Mouse (Mus musculus) T-helper 17 cell (primary cell): ENCODE data around the gene St3gal6.

ENCODE experiments used
- in situ Hi-C, 2 experiments: fragments of 300-600 bp; cut with MboI, MseI; formaldehyde crosslinking; loops; 1 replicate in 1 of 2; 2 replicates in 1 of 2; pipeline ENCODE4 v1.15.1; 2025; ENCODE audit warnings: high pct_unique_total_duplicates in 2 of 2

Gene St3gal6

DNA sequence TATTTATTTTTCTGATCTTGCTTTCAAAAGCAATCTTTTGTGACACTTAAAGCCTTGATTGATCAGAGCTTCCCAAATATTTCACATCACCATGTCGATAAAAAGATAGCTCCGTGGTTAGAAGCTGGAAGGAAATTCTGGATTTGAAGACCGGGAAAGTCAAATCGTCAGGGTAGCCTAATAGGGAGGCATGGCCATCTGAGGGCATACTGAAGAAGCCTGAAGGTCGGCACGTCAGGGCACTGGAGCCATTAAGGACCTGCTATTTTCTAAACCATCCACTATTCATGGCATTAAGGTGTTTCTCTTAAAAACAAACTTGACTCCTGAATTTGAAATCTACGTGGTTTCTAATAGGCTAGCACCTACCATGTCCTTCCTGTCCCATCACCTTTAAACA, 2.1 kb downstream of the St3gal6 start:
- in situ Hi-C loops = loop anchor here in 1 of 2 experiments (5.0 kb wide), 1 partner anchor 50 kb away; no protein-coding TSS in a partner anchor

DNA sequence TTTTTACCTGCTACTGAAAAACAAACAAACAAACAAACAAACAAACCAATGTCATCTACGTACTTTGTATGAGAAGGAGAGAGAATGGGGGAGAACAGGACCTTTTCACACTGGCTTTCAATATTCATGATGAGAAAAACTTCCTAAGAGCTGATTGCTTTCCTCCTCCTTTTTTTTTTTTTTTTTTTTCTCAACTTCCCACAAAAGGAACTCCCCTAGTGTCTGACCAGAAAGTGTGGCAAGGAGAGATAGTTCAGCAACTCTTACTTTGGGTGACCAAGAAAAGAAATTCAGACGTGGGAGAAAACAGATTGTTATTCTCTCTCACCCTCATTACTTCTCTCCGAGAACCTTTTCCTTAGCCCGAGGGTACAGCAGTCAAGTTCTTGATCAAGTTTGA, 2.9 kb downstream of the St3gal6 start:
- in situ Hi-C loops = loop anchor here in 1 of 2 experiments (5.0 kb wide), 1 partner anchor 49 kb away; no protein-coding TSS in a partner anchor

DNA sequence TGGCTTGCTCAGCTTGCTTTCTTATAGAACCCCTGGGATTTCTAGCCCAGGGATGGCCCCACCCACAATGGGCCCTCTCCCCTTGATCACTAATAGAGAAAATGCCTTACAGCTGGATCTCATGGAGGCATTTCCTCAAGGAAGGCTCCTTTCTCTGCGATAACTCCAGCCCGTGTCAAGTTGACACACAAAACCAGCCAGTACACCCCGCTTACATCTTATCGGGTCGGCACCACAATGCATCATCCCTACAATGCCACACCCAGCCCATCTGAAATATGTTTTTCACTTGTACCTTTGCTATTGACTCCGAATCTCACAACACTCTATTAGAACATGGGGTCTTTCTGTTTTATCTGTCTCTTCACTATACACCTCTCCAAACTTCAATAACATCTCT, 3.6 kb downstream of the St3gal6 start:
- in situ Hi-C loops = loop anchor here in 1 of 2 experiments (5.0 kb wide), 1 partner anchor 48 kb away; no protein-coding TSS in a partner anchor

DNA sequence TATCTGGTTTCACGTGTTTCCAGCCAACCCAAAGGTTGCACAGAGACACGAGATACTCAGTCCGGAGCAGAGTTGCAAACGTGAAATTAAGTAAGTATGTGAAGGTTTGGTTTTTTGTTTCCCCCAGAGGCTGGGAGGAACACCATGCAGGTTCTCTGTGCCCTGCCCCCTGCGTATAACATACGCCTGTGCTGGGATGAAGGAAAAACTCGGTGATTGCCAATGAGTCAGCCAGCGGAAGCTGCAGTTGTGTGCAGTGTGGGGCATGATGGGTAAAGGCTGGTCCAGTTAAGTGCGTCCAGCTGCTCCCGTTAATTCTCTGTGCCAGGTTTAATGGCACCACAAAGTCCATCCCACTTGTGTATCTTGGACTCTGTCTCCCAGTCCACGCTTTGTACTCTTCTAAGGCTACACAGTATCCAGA, 4.4 kb downstream of the St3gal6 start:
- in situ Hi-C loops = loop anchor here (5.0 to 10.0 kb wide), 2 partner anchors 47 to 215 kb away; no protein-coding TSS in a partner anchor

DNA sequence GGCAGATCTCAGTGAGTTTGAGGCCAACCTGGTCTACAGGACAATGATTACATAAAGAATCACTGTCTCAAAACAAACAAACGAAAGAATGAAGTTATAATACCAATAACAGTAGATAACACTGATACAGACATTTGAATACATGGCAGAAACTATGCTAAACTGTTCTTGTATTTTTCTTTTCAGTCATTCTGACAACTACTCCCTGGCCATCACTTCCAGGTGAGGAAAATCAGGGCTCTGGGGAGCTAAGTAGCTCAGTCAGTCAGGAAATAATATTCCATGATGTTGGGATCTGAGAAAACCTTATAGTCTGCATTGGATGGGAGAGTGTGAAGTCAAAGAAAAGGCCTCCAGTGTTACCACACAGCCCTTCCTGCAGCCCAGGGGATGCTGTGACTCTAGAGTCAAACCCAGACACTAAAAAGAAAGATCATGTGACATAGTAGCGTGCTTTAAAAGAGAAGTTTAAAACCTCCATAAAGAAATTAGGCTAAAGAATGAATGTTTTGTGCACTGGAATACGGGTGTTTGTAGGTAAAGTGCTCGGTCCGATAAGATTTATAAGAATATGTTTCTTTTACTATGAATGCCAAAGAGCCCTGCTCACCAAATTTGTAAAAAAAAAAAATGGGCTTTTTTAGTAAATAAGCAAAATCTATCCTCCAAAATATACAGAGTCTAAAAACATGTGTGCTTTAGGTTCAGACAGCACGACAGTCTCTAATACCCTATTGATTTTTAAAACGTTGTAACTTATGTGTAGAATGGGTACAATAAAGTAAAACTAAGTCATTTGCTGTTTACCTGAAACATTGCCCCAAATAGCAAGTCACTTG, 6.9 kb downstream of the St3gal6 start:
- in situ Hi-C loops = loop anchor here in 1 of 2 experiments (10.0 kb wide), 1 partner anchor 218 kb away; no protein-coding TSS in a partner anchor

DNA sequence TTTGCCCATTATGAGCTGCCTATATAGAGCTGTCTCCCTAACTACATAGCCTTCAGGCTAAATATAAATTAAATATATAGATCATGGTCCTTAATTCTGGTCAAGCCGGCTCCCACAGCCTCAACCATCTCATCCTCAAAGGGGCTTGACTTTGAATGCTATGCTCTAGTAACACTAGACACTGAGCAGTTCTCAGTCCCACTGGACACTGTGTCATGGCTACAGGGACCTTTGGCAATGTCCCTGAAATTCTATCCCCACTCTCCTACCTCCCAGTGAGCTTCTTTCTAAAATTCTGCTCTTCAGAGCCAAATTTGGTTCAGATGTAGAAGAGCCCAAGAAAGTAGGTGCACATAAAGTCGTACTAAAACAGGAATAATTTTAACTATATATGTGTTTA, 7.9 kb downstream of the St3gal6 start:
- in situ Hi-C loops = loop anchor here in 1 of 2 experiments (10.0 kb wide), 1 partner anchor 219 kb away; no protein-coding TSS in a partner anchor

- in situ Hi-C loops = loop anchor here in 1 of 2 experiments (5.0 to 10.0 kb wide), 2 partner anchors 52 to 220 kb away; no protein-coding TSS in a partner anchor
Observed at GRCm38 (mm10) chr16:58514565-58514964, 9.5 kb downstream of the St3gal6 start.

DNA sequence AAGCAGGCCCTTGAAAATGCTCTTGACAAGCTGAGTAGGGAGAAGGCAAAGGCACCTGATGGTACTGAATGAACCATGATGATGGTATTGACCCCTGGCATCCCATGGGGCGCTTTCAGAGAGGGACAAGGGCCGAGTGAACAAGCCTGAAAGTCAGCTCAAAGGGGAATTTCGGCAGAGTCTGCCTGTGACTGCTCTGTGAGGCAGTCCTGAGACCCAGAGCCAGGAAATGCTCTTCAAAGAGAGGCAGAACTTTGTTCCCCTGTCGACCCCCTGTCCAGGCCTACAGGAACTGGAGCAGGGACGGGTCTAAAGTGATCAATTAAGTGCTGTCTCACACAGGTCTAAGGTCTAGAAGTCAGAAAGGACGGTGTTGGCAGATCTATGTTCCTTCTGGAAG, 10.3 kb downstream of the St3gal6 start:
- in situ Hi-C loops = loop anchor here in 1 of 2 experiments (5.0 to 10.0 kb wide), 2 partner anchors 51 to 221 kb away; no protein-coding TSS in a partner anchor

GRCm38 (mm10) chr16:58512887-58513286, 11.2 kb downstream of the St3gal6 start:
- in situ Hi-C loops = loop anchor here in 1 of 2 experiments (5.0 to 10.0 kb wide), 2 partner anchors 51 to 222 kb away; no protein-coding TSS in a partner anchor

GRCm38 (mm10) chr16:58512181-58512761, 11.8 kb downstream of the St3gal6 start:
- in situ Hi-C loops = loop anchor here in 1 of 2 experiments (5.0 to 10.0 kb wide), 2 partner anchors 50 to 223 kb away; no protein-coding TSS in a partner anchor

GRCm38 (mm10) chr16:58504945-58505344, 19.1 kb downstream of the St3gal6 start:
- in situ Hi-C loops = no loop called here

- in situ Hi-C loops = no loop called here
Observed at GRCm38 (mm10) chr16:58502566-58502965, 21.5 kb downstream of the St3gal6 start.

GRCm38 (mm10) chr16:58501760-58502301, 22.2 kb downstream of the St3gal6 start:
- in situ Hi-C loops = no loop called here

DNA sequence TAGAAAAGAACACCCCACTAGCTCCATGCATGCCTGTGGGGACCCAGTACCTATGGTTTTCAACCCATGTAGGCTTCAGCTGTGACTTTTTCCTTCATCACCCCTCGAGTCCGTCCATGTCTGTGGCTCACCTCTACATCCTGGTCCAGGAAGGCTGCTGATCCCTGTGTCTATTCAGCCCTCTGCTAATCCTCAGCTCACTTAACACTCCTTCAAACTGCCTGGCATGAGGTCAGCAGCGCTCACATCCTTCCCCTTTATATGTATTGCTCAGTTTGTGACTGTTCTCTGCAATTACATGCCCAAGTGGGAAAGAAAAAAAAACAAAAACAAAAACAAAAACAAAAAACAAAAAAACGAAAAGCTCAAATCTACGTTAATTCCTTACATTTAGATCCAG, 24.4 kb downstream of the St3gal6 start:
- in situ Hi-C loops = no loop called here

DNA sequence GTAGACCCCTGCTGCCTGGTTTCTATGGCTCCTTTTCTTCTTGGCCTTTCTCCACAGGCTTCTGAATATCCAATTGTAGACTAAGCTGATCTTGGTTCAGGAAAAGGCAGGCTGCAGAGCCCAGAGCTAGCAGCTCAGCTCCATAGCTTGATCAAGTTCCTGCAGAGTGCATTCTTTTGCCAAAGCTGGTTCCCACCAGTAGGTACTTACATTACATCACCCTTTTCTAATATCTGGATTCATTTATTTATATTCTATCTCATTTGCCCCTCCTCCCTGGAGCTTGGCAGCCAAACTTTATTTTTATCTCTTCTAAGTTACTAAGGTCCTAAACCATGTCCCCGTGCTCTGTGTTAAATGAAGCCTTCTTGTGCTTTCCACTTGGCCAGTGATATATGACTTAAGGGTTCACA, 24.9 kb downstream of the St3gal6 start:
- in situ Hi-C loops = no loop called here

- in situ Hi-C loops = no loop called here
Observed at GRCm38 (mm10) chr16:58497886-58498713, 25.9 kb downstream of the St3gal6 start.

- in situ Hi-C loops = no loop called here
Observed at GRCm38 (mm10) chr16:58496791-58497190, 27.3 kb downstream of the St3gal6 start.

DNA sequence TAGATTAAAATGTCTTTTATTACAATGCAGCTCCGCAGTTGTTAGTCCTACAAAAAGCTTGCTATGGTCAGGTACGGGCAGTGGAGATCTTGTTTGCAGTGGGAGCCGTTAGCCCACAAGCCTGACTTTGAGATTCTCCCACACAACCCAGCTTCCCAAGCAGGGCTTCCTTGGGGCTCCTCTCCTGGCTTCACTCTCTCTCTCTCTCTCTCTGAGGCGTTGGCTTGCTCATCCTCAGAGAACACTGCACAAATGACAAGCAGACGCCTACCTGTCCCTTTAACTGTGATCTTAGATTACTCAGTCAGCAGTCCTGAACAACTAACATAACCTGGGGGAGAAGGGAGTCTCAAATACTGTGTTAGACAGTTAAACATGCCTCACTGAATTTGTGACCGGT, 36.2 kb downstream of the St3gal6 start:
- in situ Hi-C loops = no loop called here

DNA sequence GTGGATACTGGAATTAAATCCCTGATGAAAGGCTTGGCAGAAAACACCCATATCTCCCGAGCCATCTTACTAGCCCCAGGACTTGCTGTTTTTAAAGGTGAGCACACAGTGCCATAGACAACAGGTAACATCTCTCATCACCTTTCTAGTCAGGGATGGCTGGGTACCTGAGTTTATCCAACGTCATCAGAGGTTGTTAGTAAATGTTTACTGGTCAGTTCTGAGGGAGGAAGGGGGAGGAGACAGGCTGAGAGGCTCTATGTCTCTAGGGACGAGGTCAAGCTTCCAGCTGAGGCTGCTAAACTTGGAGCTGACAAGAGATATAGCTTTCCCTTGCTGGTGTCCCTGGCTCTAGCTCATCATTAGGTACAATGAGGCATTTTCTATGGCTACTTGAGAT, 41.7 kb downstream of the St3gal6 start:
- in situ Hi-C loops = no loop called here

DNA sequence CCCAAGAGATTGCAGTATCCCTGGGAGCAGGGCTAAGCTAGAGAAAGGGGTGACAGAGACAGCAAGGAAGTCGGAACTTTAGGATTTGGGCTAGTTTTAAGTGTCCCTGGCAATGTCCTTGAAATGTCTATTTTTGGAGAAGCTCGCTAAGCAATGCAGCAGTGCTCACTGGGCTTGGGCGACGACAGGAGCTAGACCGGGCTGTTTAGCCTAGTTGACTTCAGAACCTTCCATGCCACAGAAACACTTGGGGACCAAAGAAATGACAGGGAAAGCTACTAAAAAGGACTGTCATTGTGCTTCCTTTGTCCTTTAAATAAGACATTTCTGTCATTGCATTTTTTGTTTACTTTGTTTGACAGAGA, 42.2 kb downstream of the St3gal6 start:
- in situ Hi-C loops = no loop called here
